Mouse (Mus musculus): Measurements from ENCODE around the gene Carmil2. TPM values are rescaled to one million over a fixed set of nuclear protein-coding genes. Genes with fewer than 3 reads are reported as not detected.
A peak's percentile ranks its signal among the peaks of the same experiment; 100 is the strongest.

Carmil2 gene
- total and polyA plus RNA-seq, 3 experiments, result 2.0 to 33.2 (median 7.6) TPM

GRCm38 (mm10) chr8:105700966-105701824 lies 15.1 kb downstream of the Carmil2 start, which contains the start of the genes Acd and Pard6a (continued):
- no peak for TF ChIP-seq EP300 (IDR thresholded peaks at IDR 0.05; ENCODE audit: low read length)
- TF ChIP-seq MXI1 (IDR thresholded peaks at IDR 0.05; ENCODE audit: low read depth, low read length), result 0 out of 2 replicates have a peak, but pooled peaks have one; percentile 55
- TF ChIP-seq SIN3A (IDR thresholded peaks at IDR 0.05; ENCODE audit: low read length), result peak; percentile 86
- peak; percentile 45 for TF ChIP-seq HCFC1 (IDR thresholded peaks at IDR 0.05; ENCODE audit: low read depth, low read length)
- TF ChIP-seq MAX (IDR thresholded peaks at IDR 0.05; ENCODE audit: low read length), result peak; percentile 93
- 0 out of 2 replicates have a peak, but pooled peaks have one; percentile 48 for TF ChIP-seq TBP (conservative IDR thresholded peaks at IDR 0.05; ENCODE audit: low read depth, low read length)
- peak; percentile 90 for TF ChIP-seq USF1 (IDR thresholded peaks at IDR 0.05; ENCODE audit: low read depth, low read length)
- no peak for TF ChIP-seq E2F4 (IDR thresholded peaks at IDR 0.05; ENCODE audit: insufficient replicate concordance, low read depth, low read length)
- TF ChIP-seq ZNF384 (IDR thresholded peaks at IDR 0.05; ENCODE audit: low read depth, low read length), result no peak
- no peak for TF ChIP-seq ZC3H11A (IDR thresholded peaks at IDR 0.05; ENCODE audit: low read depth, low read length)
- TF ChIP-seq MAZ (IDR thresholded peaks at IDR 0.05; ENCODE audit: low read depth, low read length), result no peak
- no peak for TF ChIP-seq ZMIZ1 (IDR thresholded peaks at IDR 0.05; ENCODE audit: low read depth, low read length)
- peak; percentile 91 for TF ChIP-seq BHLHE40 (IDR thresholded peaks at IDR 0.05; ENCODE audit: low read depth, low read length)
- no peak for TF ChIP-seq TCF12 (IDR thresholded peaks at IDR 0.05; ENCODE audit: low read depth, low read length)

GRCm38 (mm10) chr8:105702001-105702401 lies 15.9 kb downstream of the Carmil2 start:
- in situ Hi-C loops (cut with MboI; ENCODE audit: low pct_ligation_motif_present, low pct_unique_long_range_greater_than_20kb, low sequenced_read_pairs), result loop anchor here (5.0 to 25.0 kb wide), 2 partner anchors 105 to 335 kb away; no protein-coding TSS in a partner anchor
- TF ChIP-seq ZMIZ1 (IDR thresholded peaks at IDR 0.05; ENCODE audit: low read depth, low read length) (no peak), JUN (IDR thresholded peaks at IDR 0.05; ENCODE audit: insufficient read depth, low read depth, low read length) (no peak), ETS1 (conservative IDR thresholded peaks at IDR 0.05; ENCODE audit: low read depth, low read length) (no peak), MAFK (IDR thresholded peaks at IDR 0.05; ENCODE audit: insufficient replicate concordance, low read length) (no peak), CHD1 (IDR thresholded peaks at IDR 0.05; ENCODE audit: low read depth, low read length) (no peak), SIN3A (IDR thresholded peaks at IDR 0.05; ENCODE audit: low read length) (no peak), POLR2A (IDR thresholded peaks at IDR 0.05; ENCODE audit: low read depth, low read length) (no peak; the same call in 1 of the 2 replicates), IRF4 (IDR thresholded peaks at IDR 0.05; ENCODE audit: low read depth, low read length) (no peak), ZNF384 (IDR thresholded peaks at IDR 0.05; ENCODE audit: low read depth, low read length) (no peak), SMC3 (IDR thresholded peaks at IDR 0.05; ENCODE audit: low read depth, low read length) (no peak), TBP (conservative IDR thresholded peaks at IDR 0.05; ENCODE audit: low read depth, low read length) (no peak), MAZ (IDR thresholded peaks at IDR 0.05; ENCODE audit: low read depth, low read length) (no peak), KAT2A (IDR thresholded peaks at IDR 0.05; ENCODE audit: insufficient replicate concordance, low read length) (no peak), USF1 (IDR thresholded peaks at IDR 0.05; ENCODE audit: low read depth, low read length) (no peak), NELFE (IDR thresholded peaks at IDR 0.05; ENCODE audit: low read depth, low read length) (no peak), ZKSCAN1 (IDR thresholded peaks at IDR 0.05; ENCODE audit: borderline replicate concordance, low read depth, low read length) (no peak), CHD2 (IDR thresholded peaks at IDR 0.05; ENCODE audit: low read length) (no peak), RCOR1 (conservative IDR thresholded peaks at IDR 0.05; ENCODE audit: low read depth, low read length) (no peak)
- Histone ChIP-seq H3K9me3 (replicated peaks; ENCODE audit: low read length) (no peaks in the 10 kb centered on the region), H3K9ac (ENCODE audit: insufficient read depth, low read depth) (peak overlapping the region; percentile 38; the same call in 1 of the 2 replicates), H3K4me2 (ENCODE audit: insufficient read depth, low read depth, poor library complexity, severe bottlenecking) (peak overlapping the region; percentile 56), H3K4me1 (ENCODE audit: control insufficient read depth in 1 of 2, insufficient read depth in 2 of 2) (peaks cover 12 to 42% of the 10 kb centered on the region in 2 experiments), H3K27me3 (replicated peaks) (no peaks in the 10 kb centered on the region), H3K4me3 (replicated peaks in 1 of 3; ENCODE audit: low read depth in 2 of 3, low read length in 2 of 3, poor library complexity in 1 of 3) (peak overlapping the region; percentile 47 to 56 (median 53)), H3K79me2 (replicated peaks; ENCODE audit: control insufficient read depth, extremely low read depth, insufficient read depth, poor library complexity, severe bottlenecking) (no peaks in the 10 kb centered on the region; the same call in 1 of the 2 replicates), H3K36me3 (replicated peaks in 1 of 2; ENCODE audit: control insufficient read depth in 1 of 2, insufficient read depth in 1 of 2, low read length in 1 of 2) (peaks cover 42 to 63% of the 10 kb centered on the region in 2 experiments), H3K27ac (ENCODE audit: insufficient read depth, low read depth) (no peak overlapping the region)
- DNase-seq (ENCODE audit: extremely low read depth), result no peak
- dilution Hi-C loops (cut with MboI; ENCODE audit: extremely low pct_ligation_motif_present, extremely low pct_unique_long_range_greater_than_20kb, low sequenced_read_pairs), result no loop called here
